Mouse (Mus musculus) embryonic facial prominence, embryonic 12.5 days (tissue): ENCODE results near the gene Ddb1. TPM values are rescaled to one million over a fixed set of nuclear protein-coding genes. Genes with fewer than 3 reads are reported as not detected.

Source experiments
- ATAC-seq: fragments of 200-750 bp; cut with Nextera tagmentation; 2 replicates; pipeline ENCODE4 v1.8.0; 2017; ENCODE audit not compliant: insufficient number of reproducible peaks, insufficient read depth, low FRiP score, low TSS enrichment
- H3K27ac ChIP-seq: fragments of 300-500 bp; sonication (generic); 2 replicates; pipeline ENCODE4 v1.5.1; 2016; ENCODE audit warnings: mild to moderate bottlenecking
- H3K27me3 ChIP-seq: fragments of 300-500 bp; sonication (generic); 2 replicates; pipeline ENCODE4 v1.6.1; 2016; ENCODE audit warnings: mild to moderate bottlenecking, moderate library complexity
- H3K36me3 ChIP-seq: fragments of 300-500 bp; sonication (generic); 2 replicates; pipeline ENCODE4 v1.6.1; 2016; ENCODE audit warnings: mild to moderate bottlenecking
- H3K4me1 ChIP-seq: fragments of 300-500 bp; sonication (generic); 2 replicates; pipeline ENCODE4 v1.6.1; 2016
- H3K4me2 ChIP-seq: fragments of 300-500 bp; sonication (generic); replicated peaks from 2 replicates; pipeline ENCODE4 v1.6.1; 2016; ENCODE audit warnings: mild to moderate bottlenecking, moderate library complexity
- H3K4me3 ChIP-seq: fragments of 300-500 bp; sonication (generic); 2 replicates; pipeline ENCODE4 v1.5.1; 2016; ENCODE audit warnings: mild to moderate bottlenecking
- H3K9ac ChIP-seq: fragments of 300-500 bp; sonication (generic); 2 replicates; pipeline ENCODE4 v1.6.1; 2016; ENCODE audit warnings: mild to moderate bottlenecking, moderate library complexity
- H3K9me3 ChIP-seq: fragments of 300-500 bp; sonication (generic); 2 replicates; pipeline ENCODE4 v1.6.1; 2016; ENCODE audit warnings: mild to moderate bottlenecking, moderate library complexity
- WGBS: fragments of 180-500 bp; shearing (Covaris S2); methylation state at CpG from one replicate; pipeline ENCODE4 v1.1.7; 2016; 5-methylcytosine and 5-hydroxymethylcytosine counted together
- polyA plus RNA-seq: library from polyadenylated mRNA; unstranded; fragments of >200 nt; fragmentation: Nextera tagmentation; extraction: Ambion mirVana; gene quantifications from 2 replicates; pipeline ENCODE4 v1.2.1, GENCODE M21; 2016

Gene Ddb1
- polyA plus RNA-seq, 1 experiment from 2014 or later, result 434 TPM

- no peak for ATAC-seq
- Histone ChIP-seq H3K9ac (no peak overlapping the region), H3K27me3 (no peaks in the 10 kb centered on the region), H3K27ac (no peak overlapping the region), H3K36me3 (no peaks in the 10 kb centered on the region), H3K9me3 (no peaks in the 10 kb centered on the region), H3K4me1 (no peaks in the 10 kb centered on the region), H3K4me2 (no peak overlapping the region), H3K4me3 (no peak overlapping the region)
- 86% methylated on average over 4 of the region's 4 CpGs for WGBS
Observed at GRCm38 (mm10) chr19:10671319-10671718, 66.2 kb downstream of the Ddb1 start.

GRCm38 (mm10) chr19:10671854-10672417 lies 66.8 kb downstream of the Ddb1 start:
- no peak for ATAC-seq
- Histone ChIP-seq H3K9ac (no peak overlapping the region), H3K4me3 (no peak overlapping the region), H3K27ac (no peak overlapping the region), H3K36me3 (no peaks in the 10 kb centered on the region), H3K9me3 (no peaks in the 10 kb centered on the region), H3K4me1 (no peaks in the 10 kb centered on the region), H3K27me3 (no peaks in the 10 kb centered on the region), H3K4me2 (no peak overlapping the region)
- WGBS, result 70% methylated on average over 9 of the region's 9 CpGs

DNA sequence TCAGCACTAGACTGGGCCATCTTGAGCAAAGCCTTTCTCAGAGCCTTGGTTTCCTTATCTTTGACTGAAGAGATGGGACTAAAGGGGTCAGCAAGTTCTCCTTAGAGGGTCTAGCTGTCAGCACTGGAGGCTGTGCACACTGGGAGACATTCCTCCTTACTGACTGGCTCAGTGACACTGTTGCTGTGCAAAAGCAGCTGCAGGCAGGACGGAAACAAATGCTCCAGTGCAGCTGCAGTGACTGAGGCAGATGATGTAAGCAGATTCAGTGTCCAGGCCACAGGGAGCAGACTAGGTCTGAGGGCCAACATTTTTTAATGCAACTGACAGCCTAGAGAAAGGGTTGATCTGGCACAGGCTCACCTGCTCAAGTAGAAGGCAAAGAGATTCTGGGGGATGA lies 68.1 kb downstream of the Ddb1 start:
- Histone ChIP-seq H3K4me2 (no peak overlapping the region), H3K4me3 (no peak overlapping the region), H3K36me3 (no peaks in the 10 kb centered on the region), H3K9ac (no peak overlapping the region), H3K27me3 (no peaks in the 10 kb centered on the region), H3K9me3 (no peaks in the 10 kb centered on the region), H3K27ac (no peak overlapping the region), H3K4me1 (no peaks in the 10 kb centered on the region)
- no peak for ATAC-seq
- 62% methylated on average over 1 of the region's 1 CpGs for WGBS

DNA sequence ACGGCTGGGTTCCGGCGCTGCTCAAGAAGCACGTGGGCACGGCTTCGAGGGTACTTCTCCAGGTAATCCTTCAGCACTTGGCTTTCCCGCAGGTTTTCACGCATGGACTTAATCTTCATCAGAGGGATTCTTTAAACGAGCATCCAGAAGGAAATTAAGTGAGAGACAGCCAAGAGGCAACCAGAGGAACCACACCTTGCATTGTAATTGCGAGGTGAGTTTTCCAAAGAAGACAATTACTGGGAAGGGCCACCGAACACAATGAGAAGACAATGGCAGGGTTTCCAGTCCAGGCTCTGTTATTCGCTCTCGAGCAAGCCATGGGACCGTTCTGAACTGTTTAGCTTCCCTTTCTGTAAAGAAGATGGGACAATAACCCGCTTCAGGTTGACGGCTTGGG lies 71.5 kb downstream of the Ddb1 start:
- Histone ChIP-seq H3K4me2 (no peak overlapping the region), H3K4me1 (peaks cover 5% of the 10 kb centered on the region; the same call in 1 of the 2 replicates), H3K4me3 (no peak overlapping the region), H3K9me3 (no peaks in the 10 kb centered on the region), H3K27ac (no peak overlapping the region), H3K27me3 (no peaks in the 10 kb centered on the region), H3K9ac (no peak overlapping the region), H3K36me3 (no peaks in the 10 kb centered on the region)
- WGBS, result 75% methylated on average over 16 of the region's 16 CpGs
- ATAC-seq, result no peak

DNA sequence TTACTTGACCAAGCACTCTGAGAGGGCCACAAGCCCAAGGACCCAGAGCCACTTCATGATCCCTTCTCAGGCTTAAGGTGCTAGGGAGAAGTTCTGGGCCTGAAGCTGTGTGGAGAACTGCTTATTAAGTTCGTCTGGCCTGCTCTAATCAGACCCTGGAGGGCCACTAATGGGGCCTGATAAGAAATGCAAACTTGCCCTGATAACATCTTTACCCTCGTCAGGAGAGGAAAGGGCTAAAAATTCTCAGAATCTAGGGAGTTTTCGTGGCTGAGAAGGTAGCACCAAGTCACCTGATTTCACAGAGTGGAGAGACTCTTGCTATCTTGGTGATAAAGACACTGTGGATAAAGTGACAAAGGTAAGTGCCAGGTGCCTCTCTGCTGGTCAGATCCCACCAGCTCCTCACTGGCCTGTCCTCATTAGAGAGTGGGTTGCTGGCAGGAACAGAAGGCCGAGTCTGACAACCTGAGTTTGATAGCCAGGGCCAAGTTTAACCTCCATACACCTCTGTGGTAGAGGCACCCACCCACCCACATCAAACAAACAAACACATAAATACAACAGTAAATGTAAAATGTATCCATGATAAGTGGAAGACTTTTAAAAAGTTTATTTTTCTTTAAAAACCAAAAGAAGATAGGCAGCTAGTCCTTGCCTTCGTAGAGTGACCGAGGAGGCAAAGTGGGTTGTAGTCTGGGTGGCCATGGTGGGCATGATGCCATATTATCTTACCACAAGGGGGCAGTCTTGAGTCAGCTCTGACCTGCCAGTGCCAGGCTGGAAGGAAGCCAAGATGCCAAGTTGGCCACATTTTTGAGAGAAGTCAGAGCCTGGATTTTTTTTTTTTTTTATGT lies 73.0 kb downstream of the Ddb1 start, which contains the start of gene Pga5:
Pga5 (minus strand) TSS at position 157 of the 857 bp plus-strand sequence.
- Histone ChIP-seq H3K36me3 (no peaks in the 10 kb centered on the region), H3K9me3 (no peaks in the 10 kb centered on the region), H3K27ac (no peak within 1 kb of the TSS), H3K4me3 (no peak within 1 kb of the TSS), H3K9ac (no peak within 1 kb of the TSS), H3K4me2 (no peak within 1 kb of the TSS), H3K4me1 (peaks cover 5% of the 10 kb centered on the region; the same call in 1 of the 2 replicates), H3K27me3 (no peaks in the 10 kb centered on the region)
- 41% methylated on average over 6 of the region's 6 CpGs for WGBS
- ATAC-seq, result no peak

- ATAC-seq, result no peak
- Histone ChIP-seq H3K9me3 (no peaks in the 10 kb centered on the region), H3K4me1 (peaks cover 5% of the 10 kb centered on the region; the same call in 1 of the 2 replicates), H3K27ac (no peak overlapping the region), H3K9ac (no peak overlapping the region), H3K36me3 (no peaks in the 10 kb centered on the region), H3K4me3 (no peak overlapping the region), H3K4me2 (no peak overlapping the region), H3K27me3 (no peaks in the 10 kb centered on the region)
- 69% methylated on average over 1 of the region's 1 CpGs for WGBS
Observed at GRCm38 (mm10) chr19:10678772-10679067, 73.6 kb downstream of the Ddb1 start.

Other genes starting within 250 kb of the Ddb1 start
- gene Syt7, start 216.2 kb upstream of the Ddb1 start, polyA plus RNA-seq, result 0.71 and 2.1 TPM in 2 replicates
- 0.52 and 0.59 TPM in 2 replicates for gene Lrrc10b, start 147.9 kb upstream of the Ddb1 start, polyA plus RNA-seq
- gene Ppp1r32, start 122.4 kb upstream of the Ddb1 start, polyA plus RNA-seq, result 0.14 and 0.17 TPM in 2 replicates
- 49.8 and 52.0 TPM in 2 replicates for gene Cpsf7, start 80.1 kb upstream of the Ddb1 start, polyA plus RNA-seq
- gene Sdhaf2, start 79.2 kb upstream of the Ddb1 start, polyA plus RNA-seq, result 57.0 and 58.8 TPM in 2 replicates
- 61.7 and 62.5 TPM in 2 replicates for gene Tmem216, start 49.1 kb upstream of the Ddb1 start, polyA plus RNA-seq
- 15.1 and 16.5 TPM in 2 replicates for gene Cyb561a3, start 28.2 kb upstream of the Ddb1 start, polyA plus RNA-seq
- gene Tmem138, start 28.0 kb upstream of the Ddb1 start, polyA plus RNA-seq, result 38.7 and 40.3 TPM in 2 replicates
- gene Tkfc, start 327 bp downstream of the Ddb1 start, polyA plus RNA-seq, result 19.3 and 19.6 TPM in 2 replicates
- gene Vwce, start 28.9 kb downstream of the Ddb1 start, polyA plus RNA-seq, result 2.1 and 2.6 TPM in 2 replicates
- gene Pga5, start 72.7 kb downstream of the Ddb1 start, polyA plus RNA-seq, result not detected in 2 replicates
- gene Vps37c, start 83.4 kb downstream of the Ddb1 start, polyA plus RNA-seq, result 34.9 and 35.0 TPM in 2 replicates
- gene Cd5, start 133.7 kb downstream of the Ddb1 start, polyA plus RNA-seq, result 0.22 and 0.27 TPM in 2 replicates
- gene Cd6, start 224.7 kb downstream of the Ddb1 start, polyA plus RNA-seq, result 0.09 TPM in 1 of 2 replicates, not detected in the other
- 0.27 and 0.32 TPM in 2 replicates for gene Slc15a3, start 234.4 kb downstream of the Ddb1 start, polyA plus RNA-seq